Mouse (Mus musculus): ENCODE measurements around the gene Prmt8.

The Prmt8 gene

GRCm38 (mm10) chr6:127769275-127770156 is at the start of gene Prmt8:
Gene Prmt8 (minus strand): TSS chr6:127769472.
- DNase-seq (ENCODE audit: low read depth in 2 of 2, low spot score in 2 of 2), result no peak

GRCm38 (mm10) chr6:127803046-127803729 is 33.9 kb upstream of the Prmt8 start:
- DNase-seq (ENCODE audit: low read depth in 2 of 2, low spot score in 2 of 2), result no peak

GRCm38 (mm10) chr6:127802211-127802610 is 32.9 kb upstream of the Prmt8 start:
- no peak for DNase-seq (ENCODE audit: low read depth in 2 of 2, low spot score in 2 of 2)

- no peak for DNase-seq (ENCODE audit: low read depth in 2 of 2, low spot score in 2 of 2)
Observed at GRCm38 (mm10) chr6:127790023-127790422, 20.8 kb upstream of the Prmt8 start.

- no peak for DNase-seq (ENCODE audit: low read depth in 2 of 2, low spot score in 2 of 2)
Observed at GRCm38 (mm10) chr6:127770806-127771205, 1.5 kb upstream of the Prmt8 start.

GRCm38 (mm10) chr6:127768621-127769274 is 524 bp downstream of the Prmt8 start:
- no peak for DNase-seq (ENCODE audit: low read depth in 2 of 2, low spot score in 2 of 2)

GRCm38 (mm10) chr6:127767706-127768493 is 1.4 kb downstream of the Prmt8 start:
- no peak for DNase-seq (ENCODE audit: low read depth in 2 of 2, low spot score in 2 of 2)

GRCm38 (mm10) chr6:127767201-127767705 is 2.0 kb downstream of the Prmt8 start:
- DNase-seq (ENCODE audit: low read depth in 2 of 2, low spot score in 2 of 2), result no peak

- no peak for DNase-seq (ENCODE audit: low read depth in 2 of 2, low spot score in 2 of 2)
Observed at GRCm38 (mm10) chr6:127766641-127767200, 2.6 kb downstream of the Prmt8 start.

- DNase-seq (ENCODE audit: low read depth in 2 of 2, low spot score in 2 of 2), result no peak
Observed at GRCm38 (mm10) chr6:127766041-127766604, 3.1 kb downstream of the Prmt8 start.

GRCm38 (mm10) chr6:127765573-127765972 is 3.7 kb downstream of the Prmt8 start:
- DNase-seq (ENCODE audit: low read depth in 2 of 2, low spot score in 2 of 2), result no peak

GRCm38 (mm10) chr6:127758264-127758663 is 11.0 kb downstream of the Prmt8 start:
- DNase-seq (ENCODE audit: low read depth in 2 of 2, low spot score in 2 of 2), result no peak

GRCm38 (mm10) chr6:127757667-127758167 is 11.6 kb downstream of the Prmt8 start:
- DNase-seq (ENCODE audit: low read depth in 2 of 2, low spot score in 2 of 2), result no peak

GRCm38 (mm10) chr6:127756856-127757255 is 12.4 kb downstream of the Prmt8 start:
- no peak for DNase-seq (ENCODE audit: low read depth in 2 of 2, low spot score in 2 of 2)

GRCm38 (mm10) chr6:127753228-127753627 is 16.0 kb downstream of the Prmt8 start:
- DNase-seq (ENCODE audit: low read depth in 2 of 2, low spot score in 2 of 2), result no peak

- DNase-seq (ENCODE audit: low read depth in 2 of 2, low spot score in 2 of 2), result no peak
Observed at GRCm38 (mm10) chr6:127752681-127753080, 16.6 kb downstream of the Prmt8 start.

- no peak for DNase-seq (ENCODE audit: low read depth in 2 of 2, low spot score in 2 of 2)
Observed at GRCm38 (mm10) chr6:127751499-127751898, 17.8 kb downstream of the Prmt8 start.

- no peak for DNase-seq (ENCODE audit: low read depth in 2 of 2, low spot score in 2 of 2)
Observed at GRCm38 (mm10) chr6:127748793-127749192, 20.5 kb downstream of the Prmt8 start.

- no peak for DNase-seq (ENCODE audit: low read depth in 2 of 2, low spot score in 2 of 2)
Observed at GRCm38 (mm10) chr6:127742290-127742689, 27.0 kb downstream of the Prmt8 start.

- no peak for DNase-seq (ENCODE audit: low read depth in 2 of 2, low spot score in 2 of 2)
Observed at GRCm38 (mm10) chr6:127741162-127741561, 28.1 kb downstream of the Prmt8 start.

All from CD8-positive naive resting alpha-beta T cell, adult 2 months (primary cell).